Mouse (Mus musculus): ENCODE data around the gene Lrrc8c. TPM values are rescaled to one million over a fixed set of nuclear protein-coding genes. Genes with fewer than 3 reads are reported as not detected.

The Lrrc8c gene
- total RNA-seq, 2 experiments from 2014 or later: 25.3 to 29.8 TPM

DNA sequence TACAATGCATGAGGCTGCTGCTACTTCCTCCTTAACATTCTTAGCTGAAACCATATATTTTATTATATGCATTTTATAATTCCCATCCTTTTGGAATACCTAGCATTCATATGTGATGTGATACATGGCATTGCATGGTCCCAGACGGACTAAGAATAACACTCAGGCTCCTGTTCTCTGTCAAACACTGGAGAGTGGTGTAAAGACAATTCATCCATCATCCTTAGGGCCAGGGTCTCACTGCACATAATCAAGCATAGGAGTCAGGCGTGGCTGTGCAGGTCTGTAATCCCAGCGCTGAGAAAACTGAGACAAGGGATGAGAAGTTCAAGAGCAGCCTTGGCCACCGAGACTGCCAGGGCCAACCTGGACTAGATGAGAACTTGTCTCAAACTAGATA lies 69.5 kb downstream of the Lrrc8c start:
- intact Hi-C loops (cut with DNase I): loop anchor here (5.0 kb wide), 1 partner anchor 66 kb away; no protein-coding TSS in a partner anchor
- DNase-seq: no peak

DNA sequence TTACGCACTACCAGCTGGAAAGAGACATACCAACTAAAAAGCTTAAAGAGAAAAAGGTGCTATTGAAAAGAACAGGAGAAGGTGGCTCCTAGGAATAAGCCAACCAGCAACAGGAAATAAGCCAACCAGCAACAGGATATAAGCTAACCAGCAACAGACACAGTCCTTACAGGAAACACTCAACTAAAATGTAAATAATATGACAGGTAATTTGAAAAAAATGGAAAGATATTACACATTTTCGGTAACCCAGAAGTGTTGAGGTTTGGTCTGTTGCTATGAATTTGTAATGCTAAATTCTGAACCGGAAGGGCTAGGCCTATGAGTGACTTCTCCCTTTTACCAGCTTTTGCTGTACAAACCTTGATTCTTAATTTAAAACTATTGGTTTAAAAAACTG lies 69.9 kb downstream of the Lrrc8c start:
- no peak for DNase-seq
- intact Hi-C loops (cut with DNase I): loop anchor here (5.0 kb wide), 1 partner anchor 67 kb away; no protein-coding TSS in a partner anchor

DNA sequence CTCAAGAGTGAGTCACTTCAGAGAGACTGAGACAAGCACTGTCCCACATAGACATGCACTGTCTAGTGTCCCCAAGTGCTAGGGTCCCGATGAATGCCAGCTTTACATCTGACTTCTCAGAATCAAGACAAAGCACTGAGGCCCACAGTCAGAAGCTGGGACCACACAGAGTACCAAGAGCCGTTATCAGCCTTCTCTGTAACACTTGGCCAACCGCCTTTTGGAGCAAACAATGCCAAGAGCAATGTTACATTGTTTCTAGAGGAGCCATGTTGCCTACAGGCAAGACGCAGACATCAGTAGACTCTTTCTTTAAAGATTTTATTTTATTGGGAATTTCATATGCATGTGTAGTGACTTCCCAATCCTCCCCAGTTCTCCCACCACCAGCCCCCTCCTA lies 73.2 kb downstream of the Lrrc8c start:
- intact Hi-C loops (cut with DNase I): no loop called here
- DNase-seq: no peak

DNA sequence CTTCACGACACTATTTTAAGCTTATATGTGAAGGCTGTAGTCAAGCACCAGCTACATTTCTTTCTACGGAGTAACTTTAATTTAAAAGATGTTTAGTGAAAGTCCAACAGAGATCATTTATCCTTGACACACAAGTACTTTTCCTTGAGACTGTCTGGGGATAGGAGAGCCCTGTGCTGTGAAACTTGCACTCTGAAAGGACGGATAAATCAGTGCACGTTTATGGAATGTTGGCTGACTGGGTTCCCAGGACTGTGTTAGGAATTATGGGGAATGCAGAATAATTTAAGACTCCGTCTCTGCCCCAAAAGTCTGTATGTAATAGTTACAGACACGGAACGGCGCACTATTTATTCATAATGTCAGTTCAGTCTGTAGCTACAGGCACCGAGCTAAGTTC lies 74.4 kb downstream of the Lrrc8c start:
- intact Hi-C loops (cut with DNase I): no loop called here
- no peak for DNase-seq

DNA sequence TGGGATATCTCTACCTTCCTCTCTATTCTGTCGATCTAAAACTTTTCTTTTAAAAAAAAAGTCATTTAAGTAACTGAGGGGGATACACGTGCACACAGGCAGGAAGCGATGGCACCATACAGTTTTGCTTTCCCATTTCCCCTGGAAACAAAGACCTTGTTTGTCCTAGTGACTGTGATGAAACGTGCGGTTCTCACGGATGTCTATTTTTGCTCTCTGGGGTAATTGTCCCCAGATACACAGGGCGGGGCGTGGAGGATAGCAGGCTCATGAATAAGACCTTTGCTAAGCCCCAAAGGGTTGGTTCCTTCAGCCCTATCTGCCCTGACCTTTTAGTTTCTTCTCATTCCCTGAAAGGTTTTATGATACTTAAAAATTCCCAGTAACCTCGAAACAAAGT lies 79.7 kb downstream of the Lrrc8c start:
- DNase-seq: peak in 1 of 2 experiments; percentile 43

DNA sequence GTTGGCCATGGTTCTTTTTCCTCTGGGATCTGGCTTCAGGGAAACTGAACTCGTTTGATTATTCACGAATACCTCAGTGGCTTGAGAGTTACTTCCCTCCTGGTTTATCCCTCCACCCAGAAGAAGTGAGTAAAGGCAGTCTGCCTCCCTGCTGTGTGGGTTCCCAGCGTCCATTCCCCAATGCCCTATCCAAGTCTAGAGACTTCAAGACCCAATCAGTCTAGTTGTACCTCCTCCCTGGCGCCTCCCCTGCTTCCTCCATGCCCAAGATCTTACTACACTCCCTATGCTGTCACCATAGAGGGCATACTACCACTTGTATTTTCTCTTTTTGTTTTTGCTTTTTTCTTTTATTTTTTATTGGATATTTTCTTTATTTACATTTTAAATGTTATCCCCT lies 80.1 kb downstream of the Lrrc8c start:
- DNase-seq: no peak
- intact Hi-C loops (cut with DNase I): no loop called here

More for the DNA sequence above, 79.7 kb downstream of the Lrrc8c start:
- intact Hi-C loops (cut with DNase I): no loop called here

DNA sequence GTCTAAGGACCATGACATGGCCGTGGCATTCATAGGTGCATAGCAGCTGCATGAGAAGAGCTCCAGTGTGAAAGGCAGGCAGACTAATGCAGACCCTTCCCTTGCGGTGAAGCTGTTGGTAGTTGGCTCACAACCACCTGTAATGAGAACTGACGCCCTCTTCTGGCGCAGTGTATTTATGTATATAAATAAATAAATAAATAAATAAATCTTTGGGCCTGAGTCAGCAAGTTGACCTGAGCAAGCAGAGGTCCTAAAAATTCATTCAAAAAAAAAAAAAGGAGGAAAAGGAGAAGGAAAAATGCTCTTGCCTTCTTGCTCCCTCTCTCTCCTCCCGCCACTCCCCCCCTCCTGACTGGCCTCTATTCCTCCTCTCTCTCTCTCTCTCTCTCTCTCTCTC lies 81.8 kb downstream of the Lrrc8c start:
- intact Hi-C loops (cut with DNase I): no loop called here

DNA sequence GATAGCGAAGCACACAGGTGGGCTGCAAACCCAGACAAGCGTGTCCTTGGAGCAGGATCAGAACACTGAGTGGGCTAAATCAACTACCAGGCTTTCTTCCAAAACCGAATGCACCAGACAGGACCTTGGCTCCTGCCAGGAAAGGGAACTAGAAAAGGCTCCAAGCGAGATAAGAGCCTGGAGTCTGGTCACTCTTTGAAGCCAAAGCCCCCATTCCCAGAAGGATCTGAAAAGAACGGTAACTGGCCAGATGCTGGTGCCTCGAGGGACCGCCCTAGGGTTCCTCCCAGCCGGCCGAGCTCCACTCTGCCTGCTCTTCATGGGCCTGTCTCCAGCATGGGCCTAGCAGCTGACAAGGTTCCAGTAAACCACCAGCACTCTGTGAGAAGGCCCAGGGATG lies 83.4 kb downstream of the Lrrc8c start:
- intact Hi-C loops (cut with DNase I): no loop called here
- DNase-seq: peak; percentile 52 to 61

More for the DNA sequence above, 81.8 kb downstream of the Lrrc8c start:
- DNase-seq: no peak

DNA sequence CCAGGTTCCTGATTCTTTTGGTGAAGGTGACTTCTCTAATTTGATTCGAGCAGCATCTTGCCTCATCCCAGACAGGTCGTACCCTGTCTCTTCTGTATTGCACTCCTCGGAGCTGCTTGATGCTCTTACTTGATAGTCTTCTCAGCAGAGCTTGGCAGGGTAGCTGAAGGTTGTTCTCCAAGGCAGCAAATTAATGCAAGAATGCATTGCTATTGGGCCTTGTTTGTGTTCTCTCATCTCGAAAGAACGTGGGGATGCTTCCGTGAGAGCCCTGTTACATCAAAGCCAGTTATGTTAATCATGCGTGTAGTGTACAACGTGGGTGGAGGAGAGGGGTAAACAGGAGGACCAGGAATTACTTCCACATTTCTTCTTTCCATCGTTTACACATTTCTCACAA lies 86.5 kb downstream of the Lrrc8c start:
- no peak for DNase-seq
- intact Hi-C loops (cut with DNase I): no loop called here

DNA sequence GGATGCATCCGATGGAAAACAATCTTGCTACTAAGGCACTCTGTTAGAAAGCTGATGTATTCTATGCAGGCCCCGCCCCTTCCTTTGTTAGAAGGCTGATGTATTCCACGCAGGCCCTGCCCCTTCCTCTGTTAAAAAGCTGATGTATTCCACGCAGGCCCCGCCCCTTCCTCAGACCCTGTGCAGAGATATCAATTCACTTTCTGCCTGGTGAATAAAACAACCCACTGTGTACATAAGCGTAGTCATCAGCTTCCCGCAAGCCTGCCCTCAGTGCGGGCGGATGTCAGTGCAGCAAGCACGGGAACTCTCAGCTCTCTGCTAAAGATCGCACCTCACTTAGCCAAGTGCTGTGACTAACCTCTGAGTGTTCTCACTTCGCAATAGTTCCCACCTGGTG lies 90.5 kb downstream of the Lrrc8c start:
- no peak for DNase-seq
- intact Hi-C loops (cut with DNase I): no loop called here

DNA sequence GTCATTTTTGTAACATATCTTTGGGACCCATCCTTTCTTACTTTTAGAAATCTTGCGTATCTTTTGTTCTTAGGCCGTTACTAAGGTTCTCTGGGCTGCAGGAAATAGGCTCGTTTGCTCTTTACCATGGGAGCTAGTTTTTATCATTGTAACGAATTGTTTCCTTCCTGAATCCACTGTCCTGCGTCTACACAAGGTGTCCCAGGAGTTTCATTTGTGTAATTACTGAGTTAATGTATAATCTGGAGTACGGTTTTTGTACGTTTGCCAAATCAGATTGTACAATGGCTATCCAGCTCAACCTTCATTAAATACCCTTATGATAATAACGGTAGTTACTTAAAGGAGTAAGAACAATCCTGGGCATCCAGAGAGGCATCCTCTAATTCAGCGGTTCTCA lies 93.8 kb downstream of the Lrrc8c start:
- intact Hi-C loops (cut with DNase I): no loop called here
- no peak for DNase-seq

DNA sequence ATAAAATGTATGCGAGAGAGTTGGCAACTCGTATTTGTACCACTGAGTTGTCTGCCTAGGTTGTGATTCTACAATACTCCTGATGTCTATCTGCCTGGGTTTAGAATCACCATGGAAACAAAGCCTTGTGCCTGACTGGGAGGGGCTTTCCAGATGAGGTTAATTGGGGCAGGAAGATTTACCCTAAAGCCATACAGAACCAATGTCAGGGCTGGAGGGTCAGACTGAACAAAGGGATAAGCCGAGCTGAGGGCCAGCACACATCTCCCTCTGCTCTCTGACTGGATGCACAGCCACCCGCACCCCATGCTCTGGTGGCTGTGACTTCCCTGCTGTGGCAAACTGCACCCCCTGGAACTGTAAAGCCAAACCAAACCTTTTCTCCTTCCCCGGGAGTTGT lies 94.8 kb downstream of the Lrrc8c start:
- intact Hi-C loops (cut with DNase I): no loop called here
- no peak for DNase-seq

DNA sequence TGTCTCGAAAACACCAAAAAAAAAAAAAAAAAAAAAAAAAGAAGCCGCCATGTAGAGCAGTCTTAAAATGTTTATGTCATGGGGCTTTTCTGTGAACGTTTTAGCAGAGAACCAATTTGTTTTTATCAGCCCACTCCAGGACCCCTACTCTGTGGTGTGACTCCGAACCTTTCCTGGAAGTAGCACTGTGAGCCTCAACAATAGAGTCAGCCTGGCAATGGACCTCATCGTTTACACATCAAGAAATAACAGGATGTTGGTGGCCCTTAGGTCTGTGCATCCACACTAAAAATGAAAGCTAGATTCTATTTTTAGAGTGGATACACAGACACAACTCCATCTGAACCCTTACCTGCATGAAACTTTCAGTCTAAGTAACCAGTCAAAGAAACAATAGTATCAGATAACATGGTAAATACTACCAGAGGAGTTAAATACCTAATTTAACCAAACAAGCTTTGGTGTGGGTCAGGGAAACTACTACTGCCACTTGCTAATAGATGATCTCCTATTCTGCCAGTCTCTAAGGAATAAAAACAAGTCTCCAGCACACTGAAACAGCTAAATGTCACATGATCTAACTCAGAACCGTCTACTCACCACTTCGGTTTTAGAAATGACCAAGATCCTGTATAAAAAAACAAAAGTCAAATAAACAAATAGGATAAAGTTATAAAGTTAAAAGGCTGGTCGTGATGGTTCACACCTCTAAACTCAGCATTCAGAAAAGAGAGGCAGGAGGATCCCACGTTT lies 95.7 kb downstream of the Lrrc8c start:
- intact Hi-C loops (cut with DNase I): no loop called here
- DNase-seq: no peak

DNA sequence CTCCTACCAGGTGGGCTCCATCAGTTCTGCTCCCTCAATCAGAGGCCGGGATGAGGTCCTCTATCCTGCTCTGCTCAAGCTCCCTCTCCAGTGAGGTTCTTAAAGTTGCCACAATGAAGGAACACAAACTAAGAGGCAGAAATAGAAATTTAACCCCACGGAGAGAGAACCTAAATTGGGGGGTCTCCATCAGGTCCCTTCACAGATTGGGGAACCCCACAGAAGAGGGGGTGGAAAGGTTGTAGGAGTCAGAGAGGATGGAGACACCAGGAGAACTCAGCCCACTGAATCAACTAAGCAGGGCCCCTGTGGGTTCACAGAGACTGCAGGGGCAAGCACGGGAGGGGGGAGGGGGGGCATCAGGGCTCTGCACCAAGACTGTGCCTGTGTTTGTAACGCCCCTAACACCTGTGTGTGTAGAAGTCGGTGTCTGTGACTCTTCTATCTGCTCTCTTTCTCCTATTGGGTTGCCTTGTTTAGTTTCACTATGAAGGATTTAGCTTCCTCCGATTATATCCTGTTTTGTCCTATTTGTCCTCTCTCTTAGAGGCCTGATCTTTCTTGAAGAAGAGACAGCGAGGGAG lies 96.8 kb downstream of the Lrrc8c start:
- no peak for DNase-seq
- intact Hi-C loops (cut with DNase I): no loop called here

DNA sequence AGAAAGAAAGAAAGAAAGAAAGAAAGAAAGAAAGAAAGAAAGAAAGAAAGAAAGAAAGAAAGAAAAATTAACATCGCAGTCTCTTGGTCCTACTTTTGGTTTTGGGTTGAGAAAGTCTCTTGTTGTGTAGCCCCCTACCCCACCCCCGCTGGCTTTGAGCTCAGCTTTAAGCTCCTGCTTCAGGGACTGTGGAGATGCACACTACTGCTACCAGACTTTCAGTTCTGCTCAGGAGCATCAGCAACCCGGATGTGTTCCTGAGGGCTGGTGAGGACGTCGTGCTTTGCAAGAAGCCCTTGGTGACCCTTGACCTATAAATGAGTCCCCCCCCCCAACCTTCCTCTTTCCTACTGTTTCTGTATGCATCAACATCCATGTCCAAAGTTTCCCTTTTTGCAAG lies 97.3 kb downstream of the Lrrc8c start:
- no peak for DNase-seq
- intact Hi-C loops (cut with DNase I): no loop called here

DNA sequence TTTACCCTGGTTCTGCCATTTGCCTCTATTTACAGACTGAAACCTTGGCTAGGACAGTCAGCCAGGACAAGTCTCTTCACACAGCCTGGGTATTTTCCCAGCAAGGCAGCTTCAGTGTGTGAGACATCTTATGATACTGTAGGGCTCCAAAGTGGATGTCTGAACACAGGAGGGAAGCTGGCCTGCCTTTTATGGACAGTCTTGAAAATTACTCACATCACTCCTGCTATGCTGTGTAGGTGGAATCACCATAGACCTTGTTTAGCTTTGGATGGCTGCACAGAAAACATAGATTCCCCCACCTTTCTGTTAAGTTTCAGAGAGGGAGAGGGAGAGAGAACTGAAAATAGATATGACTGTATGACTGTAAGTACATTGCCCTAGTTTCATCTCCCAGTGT lies 99.3 kb downstream of the Lrrc8c start:
- intact Hi-C loops (cut with DNase I): no loop called here
- DNase-seq: no peak

DNA sequence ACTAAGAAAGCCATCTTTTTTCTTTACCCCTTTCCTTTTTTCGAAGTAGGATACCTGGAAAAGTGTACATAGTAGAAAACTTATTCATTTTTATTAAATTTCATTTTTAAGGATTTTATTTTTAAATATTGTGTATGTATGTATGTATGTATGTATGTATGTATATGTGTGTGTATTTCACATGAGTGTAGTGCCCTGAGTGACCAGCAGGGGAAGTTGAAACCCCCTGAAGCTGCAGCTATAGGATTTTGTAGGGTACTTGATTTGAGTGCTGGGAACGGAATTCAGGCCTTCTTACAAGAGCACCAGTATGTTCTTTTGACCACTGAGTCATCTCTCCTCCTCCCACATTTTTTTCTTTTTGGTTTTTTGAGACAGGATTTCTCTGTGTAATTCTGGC lies 100.5 kb downstream of the Lrrc8c start:
- intact Hi-C loops (cut with DNase I): loop anchor here (2.0 kb wide), 1 partner anchor 33 kb away; no protein-coding TSS in a partner anchor
- no peak for DNase-seq

DNA sequence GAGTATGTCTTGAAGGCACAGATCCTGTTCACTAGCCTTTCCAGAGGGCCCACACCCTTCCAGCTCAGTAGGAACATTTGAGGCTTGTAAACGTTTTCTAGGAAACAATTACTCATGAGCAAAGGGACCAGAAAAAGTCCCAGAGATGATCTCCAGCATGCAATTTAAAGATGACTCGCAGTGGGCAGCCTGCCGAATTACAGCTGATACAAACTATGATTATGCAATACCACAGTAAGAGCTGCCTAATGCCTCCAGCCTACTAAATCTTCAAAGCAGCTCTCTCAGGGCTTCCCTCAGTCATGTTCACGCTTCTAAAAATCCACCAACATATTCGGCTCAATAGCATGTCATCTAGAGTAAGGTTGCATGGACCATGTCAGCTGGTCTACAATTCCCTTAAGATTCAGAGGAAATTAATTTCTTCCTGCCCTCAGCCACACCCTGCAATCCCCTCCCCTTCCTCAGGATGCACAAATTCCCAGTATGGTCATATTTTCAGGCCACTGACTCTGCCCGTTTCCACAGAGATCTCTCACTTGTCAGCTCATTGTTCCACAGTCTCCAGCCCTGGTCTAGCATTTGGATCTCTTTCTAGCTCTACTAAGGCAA lies 101.4 kb downstream of the Lrrc8c start:
- intact Hi-C loops (cut with DNase I): loop anchor here (2.0 kb wide), 1 partner anchor 34 kb away; no protein-coding TSS in a partner anchor
- DNase-seq: peak; percentile 67 to 73

DNA sequence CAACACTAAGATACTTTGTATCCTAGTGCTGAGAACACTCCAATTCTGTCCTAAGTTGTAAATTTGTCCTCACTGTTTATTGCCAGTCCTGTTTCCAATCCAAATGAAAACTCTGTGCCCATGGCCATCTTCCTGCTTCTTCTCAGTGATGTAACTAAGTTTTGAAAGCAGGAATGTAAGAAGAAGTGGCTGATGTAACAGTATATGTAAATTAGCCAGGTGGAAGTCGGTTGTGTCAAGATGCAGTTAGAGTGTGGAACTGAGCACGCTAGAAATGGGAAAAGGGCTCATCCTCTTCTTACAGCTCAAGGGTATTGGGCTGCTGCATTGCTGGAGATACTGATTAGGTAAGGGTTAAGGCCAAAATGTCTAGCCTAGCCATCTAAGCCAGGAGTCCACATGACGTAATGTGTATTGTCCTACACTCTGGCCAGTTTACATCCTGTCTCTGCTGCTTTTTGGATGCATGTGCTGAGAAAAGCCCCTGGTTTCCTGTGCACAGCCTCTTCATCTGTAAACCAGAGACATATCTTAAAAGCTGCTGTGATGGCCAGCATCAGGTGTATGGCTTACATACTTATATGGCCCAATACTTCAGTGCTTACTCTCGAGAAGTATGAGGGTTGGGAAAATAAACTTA lies 104.0 kb downstream of the Lrrc8c start:
- DNase-seq: no peak
- intact Hi-C loops (cut with DNase I): no loop called here

DNA sequence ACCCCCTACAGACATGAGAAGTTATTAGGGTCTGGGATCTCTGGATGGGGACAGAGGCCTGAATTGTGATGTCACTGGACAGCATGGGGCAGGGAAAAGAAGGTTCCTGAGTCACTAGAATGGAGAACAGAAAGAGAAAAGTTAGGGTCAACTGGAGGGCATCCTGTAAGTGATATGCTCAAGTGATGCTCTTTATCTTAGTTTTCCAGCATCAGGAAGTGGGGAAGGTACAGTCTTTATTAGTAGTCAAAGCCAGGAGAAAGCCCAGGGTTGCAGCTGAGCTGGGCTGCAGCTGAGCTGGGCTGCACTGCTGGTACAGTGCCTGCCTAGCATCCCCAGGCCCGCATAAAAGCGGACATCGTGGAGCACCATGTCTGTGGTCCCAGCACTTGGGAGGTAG lies 105.1 kb downstream of the Lrrc8c start:
- no peak for DNase-seq
- intact Hi-C loops (cut with DNase I): no loop called here

DNA sequence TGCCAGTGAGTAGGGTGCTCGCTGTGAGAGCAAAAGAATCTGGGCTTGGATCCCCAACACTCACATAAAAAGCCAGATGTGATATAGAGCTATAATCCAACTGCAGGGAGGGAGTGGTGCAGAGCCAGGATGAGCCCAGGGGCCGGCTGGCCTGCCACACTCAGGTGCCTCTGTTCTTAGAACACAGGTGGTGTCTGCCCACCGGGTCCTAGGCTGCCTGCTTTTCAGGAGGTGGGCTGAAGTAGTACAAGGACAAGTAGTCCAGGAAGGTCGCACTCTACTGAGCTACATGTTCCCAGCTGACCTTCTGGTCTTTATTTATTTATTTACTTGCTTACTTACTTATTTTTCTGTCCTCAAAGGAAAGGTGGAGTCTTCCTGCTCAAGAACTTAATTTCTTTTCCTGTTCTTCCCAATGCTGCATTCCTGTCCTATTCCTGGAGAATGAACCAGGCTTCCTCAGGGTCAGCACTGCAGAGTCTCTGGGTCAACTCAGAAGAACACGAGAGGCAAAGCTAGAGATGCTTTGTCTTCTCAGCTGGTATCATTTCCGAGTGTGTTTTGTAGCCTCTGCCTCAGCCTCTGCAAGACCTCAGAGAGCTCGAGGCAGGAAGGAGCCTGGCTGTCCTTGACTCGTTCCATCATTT lies 106.4 kb downstream of the Lrrc8c start:
- no peak for DNase-seq
- intact Hi-C loops (cut with DNase I): loop anchor here (2.0 kb wide), 1 partner anchor 23 kb away; no protein-coding TSS in a partner anchor
